Comparison of ENCODE assay signal across 8 mouse cellular contexts in the genomic region with DNA sequence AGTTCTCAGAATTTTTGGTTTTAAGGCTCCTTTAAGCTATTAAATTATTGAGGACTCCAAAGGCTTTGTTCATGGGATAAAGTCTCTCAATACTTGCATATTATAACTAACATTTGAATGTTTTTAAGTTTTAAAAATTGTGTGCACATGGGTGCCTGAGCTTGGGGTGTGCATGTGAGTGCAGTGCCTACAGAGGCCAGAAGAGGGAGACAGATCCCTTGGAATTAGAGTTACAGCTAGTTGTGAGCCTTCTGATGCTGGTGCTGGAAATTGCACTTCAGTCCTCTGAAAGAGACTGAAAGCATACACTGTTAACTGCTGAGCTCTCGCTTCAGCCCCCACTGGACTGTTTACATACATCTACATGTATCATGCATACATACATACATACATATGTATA.
DNase-seq lines count a peak whose midpoint lies in the region; ATAC-seq and TF ChIP-seq lines count a peak whose summit lies in the region.

No protein-coding gene starts in this region.

- H3K9ac ChIP-seq in hindbrain, embryonic 16.5 days (ENCODE audit: low read depth, low read length): no peak overlapping the region

- no peak for ATAC-seq in hindbrain, embryonic 16.5 days

- peaks cover 21% of the 10 kb centered on the region for H3K4me1 ChIP-seq in hindbrain, embryonic 10.5 days (replicated peaks)
- peaks cover 13% of the 10 kb centered on the region for H3K4me1 ChIP-seq in hindbrain, embryonic 16.5 days (ENCODE audit: control insufficient read depth, insufficient read depth, low read depth, low read length)
- peaks cover 3% of the 10 kb centered on the region; the same call in 1 of the 2 replicates for H3K4me1 ChIP-seq in embryonic fibroblast, embryonic 13.5 days (ENCODE audit: control insufficient read depth, insufficient read depth, low read length)

- peak; percentile 25 for DNase-seq in hindbrain, embryonic 10.5 days (ENCODE audit: low spot score)
- DNase-seq in B cell, adult 2 months: peak; percentile 49 to 51
- peak; percentile 54 for DNase-seq in NIH3T3 (ENCODE audit: low read depth)
- DNase-seq in retina, embryonic 14.5 days (ENCODE audit: low spot score): peak; percentile 49
- no peak for DNase-seq in left cerebral cortex, adult 9 months (ENCODE audit: low spot score in 2 of 2)
- no peak for DNase-seq in frontal cortex, postnatal 25 days (ENCODE audit: low spot score in 2 of 2)

- H3K4me2 ChIP-seq in hindbrain, embryonic 16.5 days (ENCODE audit: low read length): no peak overlapping the region

- H3K36me3 ChIP-seq in hindbrain, embryonic 10.5 days: no peaks in the 10 kb centered on the region
- no peaks in the 10 kb centered on the region for H3K36me3 ChIP-seq in hindbrain, embryonic 16.5 days (ENCODE audit: control insufficient read depth, insufficient read depth, low read length)

- no peak for TF ChIP-seq POLR2A in embryonic fibroblast, embryonic 13.5 days (IDR thresholded peaks at IDR 0.05; ENCODE audit: low read depth, low read length)

- peak; percentile 26; the same call in 1 of the 2 replicates for TF ChIP-seq CTCF in embryonic fibroblast, embryonic 13.5 days (IDR thresholded peaks at IDR 0.05; ENCODE audit: borderline replicate concordance, insufficient read depth, low read length)

- H3K9me3 ChIP-seq in hindbrain, embryonic 10.5 days: peaks cover 5% of the 10 kb centered on the region
- 0 out of 2 replicates have a peak, but pooled peaks cover 3% of the 10 kb centered on the region for H3K9me3 ChIP-seq in hindbrain, embryonic 16.5 days (ENCODE audit: control insufficient read depth, low read length)

- H3K4me3 ChIP-seq in hindbrain, embryonic 10.5 days: no peak overlapping the region
- no peak overlapping the region for H3K4me3 ChIP-seq in hindbrain, embryonic 16.5 days (ENCODE audit: low read length)
- H3K4me3 ChIP-seq in embryonic fibroblast, embryonic 13.5 days (ENCODE audit: insufficient read depth, low read length): no peak overlapping the region

- 95% methylated on average over 1 of the region's 1 CpGs for WGBS in hindbrain, embryonic 10.5 days
- 93% methylated on average over 1 of the region's 1 CpGs for WGBS in hindbrain, embryonic 16.5 days

- no peak overlapping the region for H3K27ac ChIP-seq in hindbrain, embryonic 10.5 days
- no peak overlapping the region for H3K27ac ChIP-seq in hindbrain, embryonic 16.5 days (ENCODE audit: low read depth, low read length)
- no peak overlapping the region for H3K27ac ChIP-seq in embryonic fibroblast, embryonic 13.5 days (ENCODE audit: insufficient read depth, low read length)

- peaks cover 3% of the 10 kb centered on the region for H3K27me3 ChIP-seq in hindbrain, embryonic 10.5 days (ENCODE audit: insufficient read depth, poor library complexity, severe bottlenecking)
- H3K27me3 ChIP-seq in hindbrain, embryonic 16.5 days (replicated peaks; ENCODE audit: control insufficient read depth, insufficient read depth, low read length): no peaks in the 10 kb centered on the region

Comparison
In these comparisons a context has a peak if more than half of its experiments do, and no peak if none do; other contexts are left out.
1. DNase-seq: peak in hindbrain, embryonic 10.5 days (single experiment), B cell, adult 2 months (2 of 2), NIH3T3 (single experiment) and retina, embryonic 14.5 days (single experiment); none in left cerebral cortex, adult 9 months (0 of 2) and frontal cortex, postnatal 25 days (0 of 2).